Mouse (Mus musculus) heart, embryonic 16.5 days (tissue): Measurements from ENCODE around the gene Aff3. TPM values are rescaled to one million over a fixed set of nuclear protein-coding genes. Genes with fewer than 3 reads are reported as not detected.

Source experiments
- ATAC-seq: fragments of 200-750 bp; cut with Nextera tagmentation; replicated peaks from 2 replicates; pipeline ENCODE4 v1.8.0; 2017; ENCODE audit warnings: moderate number of reproducible peaks; ENCODE audit not compliant: insufficient read depth, low FRiP score; ENCODE audit errors: extremely low read depth
- H3K27ac ChIP-seq: fragments of 300-500 bp; sonication (generic); 2 replicates; pipeline ENCODE4 v1.5.1; 2014; ENCODE audit warnings: mild to moderate bottlenecking, low read length, control low read depth, moderate library complexity
- H3K27me3 ChIP-seq: fragments of 300-500 bp; sonication (generic); 2 replicates; pipeline ENCODE4 v1.6.1; 2014; ENCODE audit warnings: low read length, mixed read lengths; ENCODE audit not compliant: control insufficient read depth, insufficient read depth
- H3K36me3 ChIP-seq: fragments of 300-500 bp; sonication (generic); 2 replicates; pipeline ENCODE4 v1.6.1; 2014; ENCODE audit not compliant: control insufficient read depth, insufficient read depth
- H3K4me1 ChIP-seq: fragments of 300-500 bp; sonication (generic); 2 replicates; pipeline ENCODE4 v1.6.1; 2014; ENCODE audit warnings: low read length, mixed read lengths; ENCODE audit not compliant: control insufficient read depth, insufficient read depth
- H3K4me2 ChIP-seq: fragments of 300-500 bp; sonication (generic); 2 replicates; pipeline ENCODE4 v1.6.1; 2014; ENCODE audit warnings: low read depth, mild to moderate bottlenecking, control low read depth, low read length
- H3K4me3 ChIP-seq: fragments of 300-500 bp; sonication (generic); 2 replicates; pipeline ENCODE4 v1.5.1; 2014; ENCODE audit warnings: mild to moderate bottlenecking, control low read depth, low read length
- H3K9ac ChIP-seq: fragments of 300-500 bp; sonication (generic); 2 replicates; pipeline ENCODE4 v1.6.1; 2014; ENCODE audit warnings: low read length, control low read depth
- H3K9me3 ChIP-seq: fragments of 300-500 bp; sonication (generic); replicated peaks from 2 replicates; pipeline ENCODE4 v1.6.1; 2016; ENCODE audit warnings: low read length; ENCODE audit not compliant: control insufficient read depth
- WGBS: fragments of 180-500 bp; shearing (Covaris S2); extraction: QIAGEN DNeasy Blood & Tissue Kit; methylation state at CpG from one replicate; pipeline ENCODE4 v1.1.7; 2014; 5-methylcytosine and 5-hydroxymethylcytosine counted together
- polyA plus RNA-seq: library from polyadenylated mRNA; unstranded; fragments of >200 nt; fragmentation: Nextera tagmentation; extraction: Ambion mirVana; gene quantifications from 2 replicates; pipeline ENCODE4 v1.2.1, GENCODE M21; 2015

Gene Aff3
- polyA plus RNA-seq, 1 experiment from 2014 or later = 2.2 TPM

DNA sequence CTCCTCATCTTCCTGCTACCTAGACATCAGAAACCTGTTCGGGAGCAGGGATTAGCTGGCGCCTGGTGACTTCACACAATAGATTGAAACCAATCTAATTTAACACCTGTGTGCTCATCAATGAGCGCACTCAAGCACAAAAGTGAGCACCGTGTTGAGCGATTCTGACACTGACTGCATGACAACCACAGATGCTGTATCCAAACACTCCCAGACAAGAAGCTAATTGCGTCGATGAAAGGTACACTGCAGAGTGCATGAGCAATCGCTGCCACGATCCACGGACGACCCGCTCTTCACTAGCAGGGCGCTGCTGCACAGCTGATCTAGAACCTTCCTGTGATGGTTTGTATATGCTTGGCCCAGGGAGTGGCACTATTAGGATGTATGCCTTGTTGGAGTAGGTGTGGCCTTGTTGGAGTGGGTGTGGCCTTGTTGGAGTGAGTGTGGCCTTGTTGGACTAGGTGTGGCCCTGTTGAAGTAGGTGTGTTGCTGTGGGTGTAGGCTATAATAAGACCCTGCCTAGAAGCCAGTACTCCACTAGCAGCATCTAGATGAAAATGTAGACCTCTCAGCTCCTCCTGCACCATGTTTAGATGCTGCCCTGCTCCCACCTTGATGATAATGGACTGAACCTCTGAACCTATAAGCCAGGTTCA, 161.2 kb downstream of the Aff3 start:
- Histone ChIP-seq H3K36me3 (no peaks in the 10 kb centered on the region), H3K4me1 (0 out of 2 replicates have a peak, but pooled peaks cover 3% of the 10 kb centered on the region), H3K27ac (no peak overlapping the region), H3K9ac (no peak overlapping the region), H3K4me2 (no peak overlapping the region), H3K9me3 (no peaks in the 10 kb centered on the region), H3K4me3 (no peak overlapping the region), H3K27me3 (no peaks in the 10 kb centered on the region)
- 92% methylated on average over 13 of the region's 13 CpGs for WGBS
- no peak for ATAC-seq

DNA sequence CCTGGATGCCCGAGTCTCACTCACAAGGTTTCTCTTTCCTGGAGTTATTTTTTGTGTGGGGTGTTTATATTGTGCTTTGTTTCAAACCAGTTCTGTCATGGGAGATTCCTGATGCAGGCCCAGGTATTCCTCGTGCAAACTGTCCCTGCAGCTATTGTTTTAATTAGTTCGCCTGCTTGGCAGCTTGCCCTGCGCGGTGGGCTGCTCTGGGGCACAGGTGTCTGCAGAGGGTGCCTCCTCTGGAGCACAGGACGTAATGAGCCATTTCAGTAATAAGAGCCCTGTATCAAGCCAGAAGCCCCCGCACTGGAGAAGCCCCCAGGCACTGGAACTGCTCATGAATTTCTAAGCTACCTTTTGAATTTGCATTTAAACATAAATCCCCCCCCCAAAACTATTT, 162.0 kb downstream of the Aff3 start:
- ATAC-seq = no peak
- 74% methylated on average over 7 of the region's 7 CpGs for WGBS
- no peak overlapping the region for H3K4me3 ChIP-seq
- H3K27ac ChIP-seq = no peak overlapping the region
- H3K4me2 ChIP-seq = no peak overlapping the region
- no peak overlapping the region for H3K9ac ChIP-seq
- no peaks in the 10 kb centered on the region for H3K36me3 ChIP-seq
- H3K27me3 ChIP-seq = no peaks in the 10 kb centered on the region
- H3K4me1 ChIP-seq = 0 out of 2 replicates have a peak, but pooled peaks cover 3% of the 10 kb centered on the region
- H3K9me3 ChIP-seq = no peaks in the 10 kb centered on the region

DNA sequence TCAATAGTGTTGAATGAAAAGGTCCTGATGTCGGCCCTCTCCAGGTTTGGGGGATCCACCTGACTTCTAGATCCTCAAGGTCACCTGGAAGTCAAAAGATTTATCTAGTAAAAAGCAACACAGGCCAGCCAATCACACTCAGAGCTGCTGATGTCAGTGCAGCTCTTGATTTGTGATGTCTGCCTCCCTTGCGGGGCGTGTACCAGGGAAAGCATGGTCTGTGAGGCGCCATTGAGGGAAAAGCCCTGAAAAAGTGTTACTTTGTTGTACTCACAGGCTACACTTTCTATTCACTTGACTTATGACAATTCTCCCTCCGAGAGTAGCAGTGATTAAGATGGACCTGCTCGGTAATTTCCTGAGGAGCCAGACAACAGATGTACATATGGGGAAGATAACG, 163.5 kb downstream of the Aff3 start:
- no peak for ATAC-seq

DNA sequence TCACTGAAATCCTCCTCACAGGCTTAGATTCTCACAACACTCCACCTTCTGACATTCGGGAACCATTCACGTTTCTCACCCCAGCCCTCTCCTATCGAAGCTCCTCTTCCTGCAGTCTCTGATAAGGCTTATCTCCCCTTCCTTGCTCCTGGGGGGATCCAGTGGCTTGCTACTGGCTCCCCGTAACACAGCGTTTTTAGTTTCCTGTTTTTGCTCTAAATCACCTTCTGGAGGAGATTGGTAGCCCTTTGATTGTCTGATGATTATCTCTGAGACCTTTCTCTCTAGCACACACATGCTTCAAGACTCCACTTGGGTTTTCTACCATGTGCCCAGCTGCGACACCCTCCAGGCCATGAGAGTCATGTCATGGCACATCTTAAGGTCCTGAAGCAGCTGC, 165.3 kb downstream of the Aff3 start:
- 29% methylated on average over 6 of the region's 6 CpGs for WGBS
- H3K27me3 ChIP-seq = no peaks in the 10 kb centered on the region
- ATAC-seq = no peak
- H3K36me3 ChIP-seq = no peaks in the 10 kb centered on the region
- H3K27ac ChIP-seq = no peak overlapping the region
- H3K4me2 ChIP-seq = no peak overlapping the region
- H3K9me3 ChIP-seq = no peaks in the 10 kb centered on the region
- no peak overlapping the region for H3K4me3 ChIP-seq
- no peak overlapping the region for H3K9ac ChIP-seq
- 0 out of 2 replicates have a peak, but pooled peaks cover 3% of the 10 kb centered on the region for H3K4me1 ChIP-seq

More for the DNA sequence above, 163.5 kb downstream of the Aff3 start:
- Histone ChIP-seq H3K9ac (no peak overlapping the region), H3K27me3 (no peaks in the 10 kb centered on the region), H3K4me1 (0 out of 2 replicates have a peak, but pooled peaks cover 3% of the 10 kb centered on the region), H3K36me3 (no peaks in the 10 kb centered on the region), H3K4me2 (no peak overlapping the region), H3K9me3 (no peaks in the 10 kb centered on the region), H3K27ac (no peak overlapping the region), H3K4me3 (no peak overlapping the region)
- WGBS = 86% methylated on average over 7 of the region's 7 CpGs

DNA sequence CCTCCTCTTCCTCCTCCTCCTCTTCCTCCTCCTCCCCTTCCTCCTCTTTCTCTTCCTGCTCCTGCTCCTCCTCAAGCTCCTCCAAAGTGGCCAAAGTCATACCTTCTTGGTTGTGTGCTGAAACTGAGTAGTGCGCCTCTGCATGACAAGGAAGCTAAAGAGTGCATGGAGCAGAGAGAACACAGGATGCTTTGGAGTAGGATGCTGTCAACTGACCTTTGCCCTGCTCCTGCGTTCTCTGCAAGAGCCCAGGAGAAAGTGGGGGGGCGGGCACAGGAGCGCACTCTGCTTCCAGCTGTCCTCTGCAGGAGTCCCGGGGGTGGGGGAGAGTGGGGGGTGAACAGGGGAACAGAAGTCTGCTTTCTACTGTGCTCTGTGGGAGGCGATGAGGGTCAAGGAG, 167.2 kb downstream of the Aff3 start:
- no peaks in the 10 kb centered on the region for H3K9me3 ChIP-seq
- no peaks in the 10 kb centered on the region for H3K36me3 ChIP-seq
- H3K4me2 ChIP-seq = no peak overlapping the region
- WGBS = 60% methylated on average over 6 of the region's 6 CpGs
- no peak for ATAC-seq
- H3K9ac ChIP-seq = no peak overlapping the region
- H3K27me3 ChIP-seq = no peaks in the 10 kb centered on the region
- H3K4me3 ChIP-seq = no peak overlapping the region
- H3K4me1 ChIP-seq = 0 out of 2 replicates have a peak, but pooled peaks cover 3% of the 10 kb centered on the region
- H3K27ac ChIP-seq = no peak overlapping the region

DNA sequence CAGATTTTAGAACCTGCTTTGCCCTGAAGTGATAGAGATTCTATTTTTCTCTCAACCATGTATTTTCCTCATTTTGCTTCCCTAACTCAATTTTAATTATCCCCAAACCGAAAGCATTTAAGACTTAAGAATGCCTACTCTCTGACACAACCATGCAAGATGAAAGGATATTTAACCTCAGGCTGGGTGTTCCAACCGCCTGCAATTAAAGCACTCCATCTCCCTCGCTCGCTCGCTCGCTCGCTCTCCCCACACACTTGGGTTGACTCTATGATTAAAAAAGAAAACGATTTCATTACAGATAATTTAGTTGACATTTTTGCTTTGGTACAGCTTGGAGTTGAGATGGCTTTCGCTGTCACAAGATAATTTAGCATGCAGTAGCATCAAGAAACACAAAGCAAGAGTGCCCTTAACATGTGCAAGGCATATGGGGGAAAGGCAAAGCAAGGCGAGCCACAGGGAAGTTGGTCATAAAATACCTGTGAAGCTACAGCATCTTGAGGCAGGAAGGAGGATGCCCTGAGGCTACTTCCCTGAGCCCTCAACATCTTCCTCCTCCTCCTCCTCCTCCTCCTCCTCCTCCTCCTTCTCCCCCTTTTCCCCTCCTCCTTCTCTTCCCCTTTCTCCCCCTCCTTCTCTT, 167.7 kb downstream of the Aff3 start:
- Histone ChIP-seq H3K9ac (no peak overlapping the region), H3K4me3 (no peak overlapping the region), H3K27ac (no peak overlapping the region), H3K27me3 (no peaks in the 10 kb centered on the region), H3K4me1 (0 out of 2 replicates have a peak, but pooled peaks cover 3% of the 10 kb centered on the region), H3K9me3 (no peaks in the 10 kb centered on the region), H3K36me3 (no peaks in the 10 kb centered on the region), H3K4me2 (no peak overlapping the region)
- WGBS = 89% methylated on average over 10 of the region's 10 CpGs
- no peak for ATAC-seq

DNA sequence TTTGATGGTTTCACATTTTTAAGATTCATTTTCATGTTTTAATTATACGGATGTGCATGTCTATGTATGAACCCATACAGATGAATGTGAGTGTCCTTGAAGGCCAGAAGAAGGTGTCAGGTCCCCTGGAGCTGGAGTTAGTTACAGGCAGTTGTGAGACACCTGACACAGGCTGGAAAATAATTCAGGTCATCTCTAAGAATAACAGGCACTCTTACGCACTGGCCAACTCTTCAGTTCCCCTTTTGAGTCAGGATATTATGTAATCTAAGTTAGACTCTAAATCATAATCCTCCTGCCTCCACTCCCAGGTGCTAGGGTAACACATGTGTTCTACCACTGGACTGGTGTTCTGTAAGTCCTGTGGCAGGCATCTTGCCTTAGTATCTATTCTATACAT, 169.5 kb downstream of the Aff3 start:
- no peak overlapping the region for H3K4me3 ChIP-seq
- H3K4me2 ChIP-seq = no peak overlapping the region
- no peaks in the 10 kb centered on the region for H3K9me3 ChIP-seq
- H3K9ac ChIP-seq = no peak overlapping the region
- H3K4me1 ChIP-seq = 0 out of 2 replicates have a peak, but pooled peaks cover 3% of the 10 kb centered on the region
- H3K27me3 ChIP-seq = no peaks in the 10 kb centered on the region
- ATAC-seq = no peak
- no peak overlapping the region for H3K27ac ChIP-seq
- H3K36me3 ChIP-seq = no peaks in the 10 kb centered on the region
- 85% methylated on average over 2 of the region's 2 CpGs for WGBS

DNA sequence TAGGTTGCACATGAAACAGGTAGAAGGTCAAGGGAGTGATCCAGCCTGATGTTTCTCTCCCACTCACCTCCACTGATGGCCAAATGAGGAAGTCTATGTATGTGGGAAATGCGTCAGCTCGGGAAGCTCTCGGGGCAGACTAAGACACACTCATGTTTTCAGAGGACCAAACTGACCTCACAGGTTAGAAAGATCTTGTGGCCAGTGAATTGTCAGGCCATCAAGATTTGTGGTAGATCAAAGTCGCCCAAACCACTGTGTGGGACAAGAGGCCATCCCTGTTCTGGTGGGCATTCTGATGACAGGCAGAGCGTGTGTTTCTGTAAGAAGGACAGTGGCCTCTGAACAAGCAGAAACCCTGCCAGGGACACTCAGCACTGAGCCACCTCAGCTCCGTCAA, 175.0 kb downstream of the Aff3 start:
- H3K4me2 ChIP-seq = no peak overlapping the region
- H3K36me3 ChIP-seq = no peaks in the 10 kb centered on the region
- peaks cover 5% of the 10 kb centered on the region for H3K4me1 ChIP-seq
- ATAC-seq = no peak
- no peak overlapping the region for H3K9ac ChIP-seq
- no peak overlapping the region for H3K4me3 ChIP-seq
- H3K27me3 ChIP-seq = no peaks in the 10 kb centered on the region
- no peak overlapping the region for H3K27ac ChIP-seq
- 78% methylated on average over 6 of the region's 6 CpGs for WGBS
- no peaks in the 10 kb centered on the region for H3K9me3 ChIP-seq

DNA sequence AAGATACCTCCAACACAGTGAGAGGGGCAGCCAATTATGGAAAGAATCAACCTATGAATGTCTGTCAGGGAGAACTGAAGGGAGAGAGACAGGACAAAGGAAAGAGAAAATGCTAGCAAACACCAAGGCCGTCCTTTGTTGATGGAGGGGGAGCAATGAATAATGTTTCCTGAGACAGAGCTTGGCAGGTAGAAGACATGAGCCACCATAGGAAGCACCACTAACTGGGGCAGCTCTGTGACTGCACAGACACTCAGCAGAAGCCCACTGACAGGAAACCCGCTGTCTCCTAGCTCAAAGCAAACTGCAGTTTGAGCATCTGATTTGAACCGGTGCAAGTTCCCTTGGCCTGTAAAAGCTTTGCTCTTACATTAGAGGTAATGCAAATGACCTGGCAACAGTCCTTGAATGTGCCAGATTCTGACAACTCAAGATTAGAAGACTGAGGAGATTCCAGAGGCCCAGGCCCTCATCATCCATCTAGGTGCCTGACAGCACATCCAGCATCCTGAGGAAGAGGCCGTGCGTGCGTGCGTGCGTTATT, 176.0 kb downstream of the Aff3 start:
- no peak for ATAC-seq
- Histone ChIP-seq H3K4me1 (peaks cover 5% of the 10 kb centered on the region), H3K9me3 (no peaks in the 10 kb centered on the region), H3K9ac (no peak overlapping the region), H3K4me3 (no peak overlapping the region), H3K4me2 (no peak overlapping the region), H3K36me3 (no peaks in the 10 kb centered on the region), H3K27me3 (no peaks in the 10 kb centered on the region), H3K27ac (no peak overlapping the region)
- WGBS = 42% methylated on average over 8 of the region's 8 CpGs
